Mouse (Mus musculus): Measurements from ENCODE around the gene Gpr141. TPM values are rescaled to one million over a fixed set of nuclear protein-coding genes. Genes with fewer than 3 reads are reported as not detected.
"Not testable (repeated sequence)": the region's sequence is repeated elsewhere in the genome, so short reads cannot be mapped to it uniquely, and the experiment has no call there.

Gene Gpr141
- total RNA-seq (2021), result under 1 TPM in 1 of 2 experiments, not detected in 1; 0.16 TPM

GRCm38 (mm10) chr13:19824071-19824470 lies at the start of gene Gpr141:
Gene Gpr141, minus strand, starts transcription at chr13:19824257.
- no peak for DNase-seq (ENCODE audit: low spot score)
- intact Hi-C loops (cut with DNase I), result no loop called here

DNA sequence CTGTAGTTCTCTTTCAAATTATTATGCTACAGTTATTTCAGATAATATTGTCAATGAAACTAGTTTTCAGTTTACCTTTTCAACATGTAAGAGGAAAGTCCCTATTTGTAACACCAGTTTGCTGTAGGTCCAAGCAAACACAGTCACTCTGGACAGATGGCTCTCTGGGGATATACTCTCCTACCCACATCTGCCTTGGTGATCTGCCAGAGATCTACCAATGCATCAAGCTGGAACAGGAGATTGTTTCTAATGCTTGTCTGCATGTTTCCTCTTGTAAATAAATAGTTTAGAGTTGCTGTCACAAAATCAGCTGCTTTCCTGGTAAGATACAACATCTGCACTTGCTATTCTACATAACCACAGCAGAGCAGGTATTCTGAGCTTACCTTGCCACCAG lies 40.2 kb upstream of the Gpr141 start:
- no peak for DNase-seq (ENCODE audit: low spot score)

GRCm38 (mm10) chr13:19854629-19855333 lies 30.7 kb upstream of the Gpr141 start:
- intact Hi-C loops (cut with DNase I), result no loop called here
- DNase-seq (ENCODE audit: low spot score), result no peak

More for the DNA sequence above, 40.2 kb upstream of the Gpr141 start:
- intact Hi-C loops (cut with DNase I), result no loop called here

- intact Hi-C loops (cut with DNase I), result no loop called here
Observed at GRCm38 (mm10) chr13:19854049-19854448, 30.0 kb upstream of the Gpr141 start.

DNA sequence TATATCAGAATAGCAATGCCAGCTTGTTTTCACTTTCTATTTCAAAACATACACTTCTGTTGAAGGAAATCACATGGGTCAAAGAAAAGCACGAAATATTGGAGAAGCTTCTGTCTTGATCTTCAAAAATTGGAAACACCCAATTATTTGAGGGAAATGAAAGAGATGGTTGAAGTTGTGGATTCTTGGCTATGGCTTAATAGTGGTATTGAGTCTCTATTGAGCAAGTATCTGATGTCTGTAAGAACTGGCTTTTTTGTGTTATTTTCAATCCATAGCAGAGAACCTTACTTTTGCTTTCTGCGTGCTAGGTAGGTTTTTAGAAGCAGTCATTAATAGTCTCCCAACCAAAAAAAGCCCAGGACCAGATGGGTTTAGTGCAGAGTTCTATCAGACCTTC lies 19.4 kb upstream of the Gpr141 start:
- DNase-seq (ENCODE audit: low spot score), result no peak
- intact Hi-C loops (cut with DNase I), result no loop called here

More at GRCm38 (mm10) chr13:19854049-19854448, 30.0 kb upstream of the Gpr141 start:
- DNase-seq (ENCODE audit: low spot score), result no peak

- DNase-seq (ENCODE audit: low spot score), result no peak
- intact Hi-C loops (cut with DNase I), result no loop called here
Observed at GRCm38 (mm10) chr13:19842707-19843106, 18.6 kb upstream of the Gpr141 start.

- intact Hi-C loops (cut with DNase I), result no loop called here
- no peak for DNase-seq (ENCODE audit: low spot score)
Observed at GRCm38 (mm10) chr13:19841615-19842014, 17.6 kb upstream of the Gpr141 start.

GRCm38 (mm10) chr13:19840206-19840605 lies 16.1 kb upstream of the Gpr141 start:
- intact Hi-C loops (cut with DNase I), result no loop called here
- DNase-seq (ENCODE audit: low spot score), result no peak

GRCm38 (mm10) chr13:19830560-19830959 lies 6.5 kb upstream of the Gpr141 start:
- intact Hi-C loops (cut with DNase I), result no loop called here
- no peak for DNase-seq (ENCODE audit: low spot score)

DNA sequence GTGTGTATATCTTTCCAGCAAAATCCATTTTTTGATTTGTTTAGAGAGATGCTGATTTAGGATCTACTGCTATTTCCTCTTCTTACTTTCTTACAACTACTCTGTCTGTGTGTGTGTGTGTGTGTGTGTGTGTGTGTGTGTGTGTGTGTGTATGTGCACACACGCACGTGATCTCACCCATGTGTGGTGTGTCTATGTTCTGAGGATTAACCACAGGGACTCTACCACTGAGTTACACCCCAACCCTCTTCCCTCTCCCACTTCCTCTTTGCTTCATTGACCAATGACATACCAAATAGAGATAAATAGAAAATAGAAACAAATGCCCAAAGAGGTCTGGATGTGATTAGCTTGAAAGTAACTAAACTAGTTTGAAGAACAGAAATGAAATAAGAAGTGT lies 4.0 kb upstream of the Gpr141 start:
- intact Hi-C loops (cut with DNase I), result no loop called here
- DNase-seq (ENCODE audit: low spot score), result no peak

- DNase-seq (ENCODE audit: low spot score), result no peak
- intact Hi-C loops (cut with DNase I), result no loop called here
Observed at GRCm38 (mm10) chr13:19821639-19822038, 2.4 kb downstream of the Gpr141 start.

- intact Hi-C loops (cut with DNase I), result no loop called here
- DNase-seq (ENCODE audit: low spot score), result no peak
Observed at GRCm38 (mm10) chr13:19819926-19820325, 4.1 kb downstream of the Gpr141 start.

- no peak for DNase-seq (ENCODE audit: low spot score)
- intact Hi-C loops (cut with DNase I), result no loop called here
Observed at GRCm38 (mm10) chr13:19819243-19819642, 4.8 kb downstream of the Gpr141 start.

DNA sequence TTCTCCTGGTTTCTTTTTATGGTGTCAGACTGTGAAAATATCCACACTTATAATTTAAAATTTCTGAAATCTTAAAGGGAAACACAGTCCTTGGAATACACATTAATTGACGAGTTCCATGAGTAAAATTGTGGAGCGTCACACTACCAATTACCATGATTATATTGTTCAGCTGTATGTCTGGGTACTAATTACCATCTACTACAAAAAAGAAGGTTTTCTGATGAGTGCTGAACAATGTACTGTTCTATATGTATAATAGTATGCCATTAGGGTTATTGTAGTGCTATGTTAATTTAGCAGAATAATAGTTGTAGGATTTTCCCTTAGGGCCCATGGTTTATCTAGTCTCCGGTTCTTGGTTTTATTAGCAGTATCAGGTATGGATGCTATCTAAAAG lies 29.1 kb downstream of the Gpr141 start:
- no peak for DNase-seq (ENCODE audit: low spot score)
- intact Hi-C loops (cut with DNase I), result no loop called here

DNA sequence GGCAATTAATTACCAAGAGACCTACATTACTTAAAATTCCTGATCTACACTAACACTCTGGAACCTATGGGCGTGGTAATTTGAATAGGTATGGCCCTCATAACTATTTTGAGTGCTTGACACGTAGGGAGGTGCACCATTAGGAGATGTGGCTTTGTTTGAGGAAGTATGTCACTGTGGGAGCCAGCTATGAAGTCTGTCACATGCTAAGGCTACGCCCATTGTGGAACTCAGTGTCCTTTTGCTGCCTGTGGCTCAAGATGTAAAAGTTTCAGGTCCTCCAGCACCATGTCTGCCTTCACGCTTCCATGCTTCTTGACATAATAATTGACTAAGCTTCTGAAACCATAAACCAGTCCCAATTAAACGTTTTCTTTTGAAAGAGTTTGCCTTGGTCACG lies 29.6 kb downstream of the Gpr141 start:
- intact Hi-C loops (cut with DNase I), result no loop called here
- no peak for DNase-seq (ENCODE audit: low spot score)

DNA sequence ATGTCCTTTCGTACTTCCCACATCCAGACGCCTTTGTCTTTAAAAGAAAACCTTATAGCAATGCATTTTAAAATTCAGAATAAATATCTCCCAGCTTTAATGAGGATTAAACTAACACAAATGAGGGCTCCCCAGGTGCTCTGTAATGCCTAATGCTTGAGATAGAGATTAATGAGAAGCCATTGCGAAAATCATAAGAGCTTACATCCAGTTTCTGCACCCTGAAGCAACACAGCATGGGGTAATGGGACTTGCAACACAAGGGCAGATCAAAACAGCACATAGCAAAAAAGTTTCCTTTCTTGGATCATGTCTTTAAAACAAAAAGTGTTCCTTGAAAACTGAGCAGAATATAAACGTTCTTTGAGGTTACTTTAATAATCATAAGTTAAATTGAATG lies 30.3 kb downstream of the Gpr141 start:
- DNase-seq (ENCODE audit: low spot score), result no peak
- intact Hi-C loops (cut with DNase I), result no loop called here

DNA sequence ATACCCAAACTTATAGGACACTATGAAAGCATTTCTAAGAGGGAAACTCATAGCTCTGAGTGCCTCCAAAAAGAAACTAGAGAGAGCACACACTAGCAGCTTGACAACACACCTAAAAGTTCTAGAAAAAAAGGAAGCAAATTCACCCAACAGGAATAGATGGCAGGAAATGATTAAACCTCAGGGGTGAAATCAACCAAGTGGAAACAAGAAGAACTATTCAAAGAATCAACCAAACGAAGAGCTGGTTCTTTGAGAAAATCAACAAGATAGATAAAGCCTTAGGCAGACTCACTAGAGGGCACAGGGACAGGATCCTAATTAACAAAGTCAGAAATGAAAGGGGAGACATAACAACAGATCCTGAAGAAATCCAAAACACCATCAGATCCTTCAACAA lies 36.1 kb downstream of the Gpr141 start:
- intact Hi-C loops (cut with DNase I); DNase-seq (ENCODE audit: low spot score): not testable (repeated sequence)

- intact Hi-C loops (cut with DNase I), result no loop called here
- no peak for DNase-seq (ENCODE audit: low spot score)
Observed at GRCm38 (mm10) chr13:19770163-19770562, 53.9 kb downstream of the Gpr141 start.

DNA sequence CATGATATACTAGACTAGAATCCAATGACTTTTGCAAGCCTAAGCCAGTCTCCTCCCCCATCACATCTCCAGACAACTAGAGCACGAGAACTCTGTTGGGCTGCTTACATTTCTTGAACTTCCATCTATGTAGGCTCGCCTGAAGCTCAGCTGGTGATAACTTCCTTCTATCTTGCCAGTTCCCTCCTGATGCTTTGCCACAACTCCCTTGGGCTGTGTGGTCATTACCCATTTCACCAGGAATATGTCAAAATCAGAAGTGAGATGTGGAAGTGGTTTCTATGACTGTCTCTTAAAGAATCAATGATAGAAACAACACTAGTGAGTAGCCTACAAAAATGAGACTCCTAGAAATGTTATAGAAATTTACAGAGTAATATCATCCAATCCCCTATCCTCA lies 56.9 kb downstream of the Gpr141 start:
- intact Hi-C loops (cut with DNase I), result loop anchor here (5.0 kb wide), 1 partner anchor 65 kb away; no protein-coding TSS in a partner anchor
- no peak for DNase-seq (ENCODE audit: low spot score)

GRCm38 (mm10) chr13:19764276-19764675 lies 59.8 kb downstream of the Gpr141 start:
- intact Hi-C loops (cut with DNase I), result no loop called here

DNA sequence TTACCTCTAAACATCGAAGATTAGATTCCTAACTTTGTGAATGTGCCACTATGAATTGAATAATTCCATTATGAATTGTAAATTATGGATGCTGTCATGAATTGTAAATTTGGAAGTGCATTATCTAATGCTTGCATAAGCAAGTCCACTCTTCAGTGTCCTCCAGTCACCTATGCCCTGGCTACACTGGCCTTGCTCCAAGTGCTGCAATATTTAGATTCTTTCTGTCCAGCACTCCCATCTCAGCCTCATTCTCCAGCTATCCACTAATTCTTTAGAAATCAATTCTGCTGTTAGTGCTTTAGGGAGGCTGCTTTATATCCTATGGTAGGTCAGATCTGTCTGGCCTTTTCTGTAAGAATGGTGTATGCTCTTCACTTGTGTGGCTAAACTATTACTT lies 60.8 kb downstream of the Gpr141 start:
- DNase-seq (ENCODE audit: low spot score), result no peak
- intact Hi-C loops (cut with DNase I), result no loop called here

More at GRCm38 (mm10) chr13:19764276-19764675, 59.8 kb downstream of the Gpr141 start:
- no peak for DNase-seq (ENCODE audit: low spot score)

DNA sequence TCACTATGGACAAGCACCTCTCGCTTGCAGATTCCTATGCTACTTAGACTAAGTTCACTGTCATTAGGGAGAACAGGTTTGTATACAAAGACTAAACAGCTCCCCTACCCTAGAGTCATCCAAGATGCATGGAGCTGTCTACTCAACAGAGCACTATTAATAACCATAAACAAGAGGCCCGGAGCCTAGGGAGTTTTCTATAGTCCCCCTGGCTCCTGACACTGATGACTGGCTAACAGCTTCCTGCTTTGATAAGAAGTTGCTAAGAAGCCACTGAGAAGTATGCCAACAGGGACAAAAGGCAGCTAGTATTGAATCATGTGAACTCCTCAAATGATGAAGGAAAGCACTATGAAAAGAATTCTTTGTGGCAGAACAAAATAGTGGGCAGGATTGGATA lies 78.3 kb downstream of the Gpr141 start:
- no peak for DNase-seq (ENCODE audit: low spot score)
- intact Hi-C loops (cut with DNase I), result no loop called here
